Comparison of ENCODE assay signal across 7 mouse cellular contexts in genomic region chr17:12779442-12779841, GRCm38 (mm10). TPM values are rescaled to one million over a fixed set of nuclear protein-coding genes. Genes with fewer than 3 reads are reported as not detected.
DNase-seq lines count a peak whose midpoint lies in the region; ATAC-seq lines count a peak whose summit lies in the region.

No protein-coding gene starts in this region.

- DNase-seq in T-cell, adult 2 months (ENCODE audit: low spot score): peak; percentile 77
- peak; percentile 34 for DNase-seq in kidney, postnatal 10 days
- DNase-seq in adrenal gland, postnatal 10 days: no peak
- no peak for DNase-seq in cerebellum, adult 8-10 months
- no peak for DNase-seq in testis, postnatal 10 days (ENCODE audit: low spot score)

- H3K36me3 ChIP-seq in embryonic facial prominence, embryonic 12.5 days: peaks cover 10% of the 10 kb centered on the region; the same call in 1 of the 2 replicates

- no peaks in the 10 kb centered on the region for H3K9me3 ChIP-seq in embryonic facial prominence, embryonic 12.5 days

- H3K4me2 ChIP-seq in embryonic facial prominence, embryonic 12.5 days (replicated peaks): no peak overlapping the region

- H3K27me3 ChIP-seq in embryonic facial prominence, embryonic 12.5 days: no peaks in the 10 kb centered on the region

- ATAC-seq in embryonic facial prominence, embryonic 12.5 days (ENCODE audit: insufficient number of reproducible peaks, insufficient read depth, low FRiP score, low TSS enrichment): no peak
- ATAC-seq in megakaryocyte-erythroid progenitor cell, adult 5-6 weeks (replicated peaks; ENCODE audit: low FRiP score, low TSS enrichment, poor library complexity, severe bottlenecking): 0 out of 2 replicates have a peak, but pooled peaks have one; percentile 20

- H3K27ac ChIP-seq in embryonic facial prominence, embryonic 12.5 days: peak overlapping the region; percentile 88

- no peak overlapping the region for H3K4me3 ChIP-seq in embryonic facial prominence, embryonic 12.5 days

- H3K9ac ChIP-seq in embryonic facial prominence, embryonic 12.5 days: no peak overlapping the region

- WGBS in embryonic facial prominence, embryonic 12.5 days: 72% methylated on average over 3 of the region's 3 CpGs

- peaks cover 45% of the 10 kb centered on the region for H3K4me1 ChIP-seq in embryonic facial prominence, embryonic 12.5 days

RNA-seq across cellular contexts. Expression of gene Igf2r, which starts 10.0 kb away (rescaled TPM):
- polyA plus RNA-seq in embryonic facial prominence, embryonic 12.5 days (2016; fragmentation: Nextera tagmentation; extraction: Ambion mirVana): 37.1 and 38.1 TPM in 2 replicates
- 10.2 and 14.0 TPM in 2 replicates for total RNA-seq in megakaryocyte-erythroid progenitor cell, adult 5-6 weeks (2014; fragmentation: Nextera tagmentation)
- total RNA-seq in megakaryocyte-erythroid progenitor cell, adult 5-6 weeks (2017): 15.3 and 19.7 TPM in 2 replicates
- total RNA-seq in adrenal gland, postnatal 10 days (2021): 10 to 100 TPM; 60.7 to 77.0 TPM

Comparison
In these comparisons a context has a peak if more than half of its experiments do, and no peak if none do; other contexts are left out.
1. DNase-seq: peak in T-cell, adult 2 months (single experiment) and kidney, postnatal 10 days (single experiment); none in adrenal gland, postnatal 10 days (single experiment), cerebellum, adult 8-10 months (single experiment) and testis, postnatal 10 days (single experiment).